Mouse (Mus musculus): ENCODE measurements at regions not wholly inside any gene's neighbourhood (a gene's known extent, or its start where the extent isn't known, plus 50 kb on each side); places are given as distances from the start of the nearest gene placed in this dataset.
A peak's percentile ranks its signal among the peaks of the same experiment; 100 is the strongest.

GRCm38 (mm10) chrX:145848937-145849783, 344.2 kb upstream of the Amot start:
- 72% methylated on average over 13 of the region's 13 CpGs for WGBS
- no peaks in the 10 kb centered on the region for H3K36me3 ChIP-seq
- H3K4me3 ChIP-seq (replicated peaks) = no peak overlapping the region
- no peak overlapping the region for H3K27ac ChIP-seq (replicated peaks)
- no peak overlapping the region for H3K4me2 ChIP-seq
- no peaks in the 10 kb centered on the region for H3K9me3 ChIP-seq (replicated peaks)
- no peaks in the 10 kb centered on the region for H3K27me3 ChIP-seq (replicated peaks)
- no peak overlapping the region for H3K9ac ChIP-seq (replicated peaks)
- ATAC-seq (ENCODE audit: low FRiP score) = peak; percentile 92
- H3K4me1 ChIP-seq = no peaks in the 10 kb centered on the region

- Histone ChIP-seq H3K4me1 (no peaks in the 10 kb centered on the region), H3K27ac (replicated peaks) (no peak overlapping the region), H3K4me3 (replicated peaks) (no peak overlapping the region), H3K4me2 (no peak overlapping the region), H3K9ac (replicated peaks) (no peak overlapping the region), H3K36me3 (no peaks in the 10 kb centered on the region), H3K9me3 (replicated peaks) (no peaks in the 10 kb centered on the region), H3K27me3 (replicated peaks) (no peaks in the 10 kb centered on the region)
- WGBS = 53% methylated on average over 1 of the region's 1 CpGs
- ATAC-seq (ENCODE audit: low FRiP score) = no peak
Observed at GRCm38 (mm10) chrX:145833106-145833505, 328.1 kb upstream of the Amot start.

GRCm38 (mm10) chrX:145812995-145813394, 308.0 kb upstream of the Amot start:
- Histone ChIP-seq H3K36me3 (no peaks in the 10 kb centered on the region), H3K27ac (replicated peaks) (no peak overlapping the region), H3K4me2 (no peak overlapping the region), H3K4me1 (no peaks in the 10 kb centered on the region), H3K9ac (replicated peaks) (no peak overlapping the region), H3K27me3 (replicated peaks) (no peaks in the 10 kb centered on the region), H3K4me3 (replicated peaks) (no peak overlapping the region), H3K9me3 (replicated peaks) (no peaks in the 10 kb centered on the region)
- WGBS = 71% methylated on average over 1 of the region's 1 CpGs
- ATAC-seq (ENCODE audit: low FRiP score) = no peak
